Mouse (Mus musculus) thymus, adult 2 months (tissue): ENCODE measurements around the gene Smok2b.
"Not testable (repeated sequence)": the region's sequence is repeated elsewhere in the genome, so short reads cannot be mapped to it uniquely, and the experiment has no call there.

Experiments
- CTCF ChIP-seq: fragments of 200-500 bp; IDR thresholded peaks from 2 replicates; pipeline ENCODE4 v1.5.1; 2012; ENCODE audit warnings: mild to moderate bottlenecking, control low read depth, low read length, moderate library complexity, borderline replicate concordance; ENCODE audit not compliant: control insufficient read depth, poor library complexity, insufficient read depth; ENCODE audit errors: extremely low read depth
- POLR2A ChIP-seq: fragments of 200-500 bp; IDR thresholded peaks from 2 replicates; pipeline ENCODE4 v1.6.1; 2012; ENCODE audit warnings: mild to moderate bottlenecking, low read length, control low read depth, moderate library complexity; ENCODE audit not compliant: control insufficient read depth, poor library complexity, insufficient read depth; ENCODE audit errors: extremely low read depth

- TF ChIP-seq CTCF, POLR2A: not testable (repeated sequence)
Observed at GRCm38 (mm10) chr17:13229957-13230356, at the start of gene Smok2b.
